Mouse (Mus musculus) megakaryocyte, embryonic 14.5 days (primary cell): ENCODE data around the gene Hnrnpc. TPM values are rescaled to one million over a fixed set of nuclear protein-coding genes. Genes with fewer than 3 reads are reported as not detected.
A peak's percentile ranks its signal among the peaks of the same experiment; 100 is the strongest.
"Not testable (repeated sequence)": the region's sequence is repeated elsewhere in the genome, so short reads cannot be mapped to it uniquely, and the experiment has no call there.

Experiments used
- H3K27me3 ChIP-seq: replicated peaks from 2 replicates; pipeline ENCODE3; 2012; ENCODE audit warnings: inconsistent platforms
- H3K36me3 ChIP-seq: replicated peaks from 2 replicates; pipeline ENCODE3; 2012; ENCODE audit warnings: low read length, inconsistent platforms, mixed read lengths
- H3K4me1 ChIP-seq: 2 replicates; pipeline ENCODE4 v1.6.1; 2012; ENCODE audit warnings: inconsistent platforms
- H3K4me3 ChIP-seq: replicated peaks from 2 replicates; pipeline ENCODE3; 2012; ENCODE audit warnings: moderate library complexity, mild to moderate bottlenecking, inconsistent platforms
- H3K9me3 ChIP-seq: 2 replicates; pipeline ENCODE4 v1.6.1; 2012; ENCODE audit warnings: inconsistent platforms
- FLI1 ChIP-seq: IDR thresholded peaks from 2 replicates; pipeline ENCODE4 v1.6.1; 2012; ENCODE audit warnings: low read length, inconsistent platforms, mixed read lengths
- GATA1 ChIP-seq: IDR thresholded peaks from 3 replicates; pipeline ENCODE4 v1.6.1; 2012; ENCODE audit warnings: mixed read lengths, low read length, inconsistent platforms, borderline replicate concordance
- polyA plus RNA-seq: library from polyadenylated mRNA; stranded (reverse); fragments of >175 nt; gene quantifications from 2 replicates; pipeline ENCODE4 v1.2.3, GENCODE M21; 2012; ENCODE audit warnings: low replicate concordance; ENCODE audit not compliant: insufficient read depth

Hnrnpc gene
- polyA plus RNA-seq, 1 experiment, result 32.3 TPM

DNA sequence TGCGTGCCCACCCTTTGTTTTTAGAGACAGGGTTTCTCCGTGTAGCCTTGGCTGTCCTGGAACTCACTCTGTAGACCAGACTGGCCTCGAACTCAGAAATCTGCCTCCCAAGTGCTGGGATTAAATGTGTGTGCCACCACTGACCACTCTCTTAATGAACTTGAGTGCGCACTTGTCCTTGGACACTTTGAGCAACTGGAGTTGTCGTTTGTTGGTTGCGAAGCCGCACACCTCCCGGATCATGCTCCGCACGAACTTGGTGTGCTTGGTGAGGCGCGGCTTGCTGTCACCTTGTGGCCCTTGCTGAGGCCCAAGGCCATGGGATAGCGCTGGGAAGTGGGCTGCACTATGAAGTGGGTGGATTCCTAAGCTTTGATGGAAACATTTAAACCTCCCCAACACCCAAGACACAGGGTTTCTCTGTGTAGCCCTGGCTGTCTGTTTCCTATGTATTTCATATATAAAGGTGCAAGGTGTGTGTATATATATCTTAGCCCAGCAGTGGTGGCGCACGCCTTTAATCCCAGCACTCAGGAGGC, 32.2 kb downstream of the Hnrnpc start:
- Histone ChIP-seq H3K4me1 (peaks cover 21% of the 10 kb centered on the region), H3K36me3 (peaks cover 56% of the 10 kb centered on the region), H3K9me3 (no peaks in the 10 kb centered on the region), H3K4me3 (no peak overlapping the region), H3K27me3 (no peaks in the 10 kb centered on the region)
- no peak for TF ChIP-seq GATA1
- TF ChIP-seq FLI1, result no peak

DNA sequence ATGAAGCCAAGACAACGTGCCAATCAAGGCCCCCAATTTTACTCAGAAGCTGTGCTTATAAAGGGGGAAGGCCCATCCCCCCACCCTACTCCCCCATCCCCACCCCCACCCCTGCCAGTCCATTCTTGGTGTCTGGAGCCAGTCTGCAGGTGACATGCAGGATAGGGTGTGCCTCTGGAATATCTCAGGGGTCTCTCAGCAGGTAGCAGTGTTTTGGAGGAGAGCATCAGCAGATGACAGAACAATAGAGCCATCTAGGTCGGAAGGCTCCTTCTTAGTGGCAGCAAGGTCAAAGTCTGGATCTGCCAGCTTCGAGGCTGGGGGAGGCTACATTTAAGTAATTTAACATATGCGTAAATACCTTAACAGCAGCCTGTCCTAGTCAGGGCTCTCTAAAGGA, 37.7 kb downstream of the Hnrnpc start:
- Histone ChIP-seq H3K4me3 (no peak overlapping the region), H3K9me3 (no peaks in the 10 kb centered on the region), H3K4me1 (peaks cover 14% of the 10 kb centered on the region), H3K36me3 (peaks cover 4% of the 10 kb centered on the region), H3K27me3 (peaks cover 8% of the 10 kb centered on the region)
- TF ChIP-seq FLI1 (no peak), GATA1 (no peak)

DNA sequence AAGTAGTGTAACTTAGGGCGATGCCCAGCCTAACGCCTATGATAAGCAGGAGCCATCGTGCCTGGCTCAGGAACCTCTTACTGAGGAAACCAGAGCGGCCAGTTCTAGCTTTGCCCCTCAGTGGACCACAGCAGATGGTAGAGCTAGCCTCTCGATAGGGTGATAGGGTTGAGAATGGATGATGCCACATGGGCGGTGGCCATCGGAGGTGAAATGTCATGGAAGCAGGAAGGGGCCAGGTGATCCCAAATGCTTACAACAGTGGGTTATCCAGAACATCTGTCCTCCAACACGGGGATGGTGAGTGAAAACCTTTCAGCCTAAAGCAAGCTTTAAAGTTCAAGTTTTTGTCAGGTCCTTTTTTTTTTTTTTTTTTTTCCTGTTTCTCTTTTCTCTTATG, 42.0 kb downstream of the Hnrnpc start:
- Histone ChIP-seq H3K4me1 (no peaks in the 10 kb centered on the region), H3K36me3 (no peaks in the 10 kb centered on the region), H3K9me3 (no peaks in the 10 kb centered on the region), H3K4me3 (no peak overlapping the region), H3K27me3 (peaks cover 8% of the 10 kb centered on the region)
- no peak for TF ChIP-seq FLI1
- no peak for TF ChIP-seq GATA1

DNA sequence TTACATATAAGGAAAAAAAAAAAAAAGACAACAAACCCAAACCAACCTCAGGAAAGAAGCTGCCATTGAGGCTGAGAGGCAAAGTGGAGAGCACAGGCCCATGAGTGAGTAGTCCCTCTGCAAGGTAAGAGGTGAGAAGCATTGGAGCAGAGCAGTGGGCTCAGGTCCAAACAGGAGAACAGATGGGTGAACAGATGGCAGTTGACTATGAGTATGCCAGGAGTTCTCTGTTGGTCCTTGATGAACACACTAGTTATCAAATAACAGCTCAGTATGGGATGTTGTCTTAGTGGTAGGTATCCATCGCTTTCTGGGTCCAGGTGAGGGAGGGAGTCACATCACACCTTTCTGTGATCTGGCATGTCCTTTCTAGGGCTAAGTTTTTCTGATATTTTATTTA, 43.0 kb downstream of the Hnrnpc start:
- Histone ChIP-seq H3K4me1 (no peaks in the 10 kb centered on the region), H3K4me3 (no peak overlapping the region), H3K36me3 (no peaks in the 10 kb centered on the region), H3K9me3 (no peaks in the 10 kb centered on the region), H3K27me3 (peaks cover 8% of the 10 kb centered on the region)
- TF ChIP-seq GATA1, result no peak
- TF ChIP-seq FLI1, result no peak

DNA sequence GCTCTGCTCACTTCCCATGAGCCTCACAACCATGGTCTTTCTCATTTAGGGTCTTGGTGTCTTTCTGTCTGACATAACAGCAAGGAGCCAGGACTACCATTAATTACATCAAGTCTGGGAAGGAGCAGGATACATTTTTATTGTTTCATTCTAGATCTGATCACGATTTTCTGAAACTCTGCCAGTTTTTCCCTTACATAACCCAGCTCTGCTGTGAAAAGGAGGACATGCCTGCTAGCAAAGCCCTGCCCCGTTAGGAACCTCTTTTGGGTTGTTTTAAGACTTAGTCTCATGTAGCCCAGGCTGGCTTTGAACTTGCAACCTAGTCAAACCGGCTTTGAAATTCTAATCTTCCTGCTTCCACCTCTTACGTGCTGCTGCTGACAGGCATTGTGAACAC, 43.8 kb downstream of the Hnrnpc start:
- H3K4me1 ChIP-seq, result no peaks in the 10 kb centered on the region
- H3K9me3 ChIP-seq, result no peaks in the 10 kb centered on the region
- peaks cover 8% of the 10 kb centered on the region for H3K27me3 ChIP-seq
- H3K4me3 ChIP-seq, result no peak overlapping the region
- TF ChIP-seq GATA1 (no peak), FLI1 (no peak)
- no peaks in the 10 kb centered on the region for H3K36me3 ChIP-seq

DNA sequence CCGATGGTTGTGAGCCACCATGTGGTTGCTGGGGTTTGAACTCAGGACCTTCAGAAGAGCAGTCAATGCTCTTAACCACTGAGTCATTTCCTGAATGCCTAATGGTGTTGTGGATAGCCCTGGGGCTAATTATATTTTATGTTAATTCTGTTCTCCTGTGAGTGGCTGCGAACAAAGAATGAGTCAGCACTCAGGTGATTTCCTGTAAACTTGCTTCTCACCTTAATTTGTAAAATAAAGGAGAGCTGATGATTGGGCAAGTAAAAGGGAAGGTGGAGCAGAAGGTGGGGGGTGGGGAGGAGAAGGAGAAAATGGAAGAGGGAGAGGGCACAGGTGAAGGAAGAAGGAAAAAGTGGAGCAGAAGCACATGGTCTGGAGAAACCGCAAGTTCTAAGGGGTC, 51.1 kb downstream of the Hnrnpc start:
- not testable (repeated sequence) for H3K9me3 ChIP-seq, H3K4me3 ChIP-seq, H3K36me3 ChIP-seq, H3K27me3 ChIP-seq
- H3K4me1 ChIP-seq, result peaks cover 11% of the 10 kb centered on the region

DNA sequence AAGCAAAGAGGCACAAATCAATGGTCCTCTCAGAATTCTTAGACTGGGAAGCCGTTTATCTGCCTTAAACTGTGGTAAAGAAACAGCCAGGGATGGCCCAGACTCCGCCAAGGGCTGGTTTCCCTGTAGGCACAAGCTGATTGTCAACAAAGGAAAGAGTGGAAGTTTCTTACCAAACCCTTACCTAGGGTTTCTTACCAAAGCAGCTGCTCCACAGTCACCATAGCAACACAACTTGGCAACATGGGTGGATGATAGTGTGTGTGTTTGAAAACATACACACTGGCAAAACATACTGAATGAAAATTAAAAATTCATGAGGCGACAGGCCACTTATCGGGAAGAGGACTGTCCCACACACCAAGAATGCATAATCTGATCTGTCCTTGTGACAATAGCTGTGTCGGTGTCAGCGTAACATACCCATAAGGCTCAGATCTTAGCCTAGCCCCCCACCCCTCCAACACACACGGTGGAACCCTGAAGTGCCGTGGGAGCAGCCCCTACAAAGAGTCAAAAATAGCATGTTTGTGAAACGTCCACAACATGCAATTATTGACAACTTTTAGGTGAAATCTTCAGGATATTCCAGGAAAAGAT, 57.8 kb downstream of the Hnrnpc start:
- H3K4me3 ChIP-seq, result no peak overlapping the region
- peaks cover 1% of the 10 kb centered on the region for H3K27me3 ChIP-seq
- TF ChIP-seq GATA1, result no peak
- no peaks in the 10 kb centered on the region for H3K9me3 ChIP-seq
- H3K36me3 ChIP-seq, result no peaks in the 10 kb centered on the region
- peaks cover 50% of the 10 kb centered on the region for H3K4me1 ChIP-seq

DNA sequence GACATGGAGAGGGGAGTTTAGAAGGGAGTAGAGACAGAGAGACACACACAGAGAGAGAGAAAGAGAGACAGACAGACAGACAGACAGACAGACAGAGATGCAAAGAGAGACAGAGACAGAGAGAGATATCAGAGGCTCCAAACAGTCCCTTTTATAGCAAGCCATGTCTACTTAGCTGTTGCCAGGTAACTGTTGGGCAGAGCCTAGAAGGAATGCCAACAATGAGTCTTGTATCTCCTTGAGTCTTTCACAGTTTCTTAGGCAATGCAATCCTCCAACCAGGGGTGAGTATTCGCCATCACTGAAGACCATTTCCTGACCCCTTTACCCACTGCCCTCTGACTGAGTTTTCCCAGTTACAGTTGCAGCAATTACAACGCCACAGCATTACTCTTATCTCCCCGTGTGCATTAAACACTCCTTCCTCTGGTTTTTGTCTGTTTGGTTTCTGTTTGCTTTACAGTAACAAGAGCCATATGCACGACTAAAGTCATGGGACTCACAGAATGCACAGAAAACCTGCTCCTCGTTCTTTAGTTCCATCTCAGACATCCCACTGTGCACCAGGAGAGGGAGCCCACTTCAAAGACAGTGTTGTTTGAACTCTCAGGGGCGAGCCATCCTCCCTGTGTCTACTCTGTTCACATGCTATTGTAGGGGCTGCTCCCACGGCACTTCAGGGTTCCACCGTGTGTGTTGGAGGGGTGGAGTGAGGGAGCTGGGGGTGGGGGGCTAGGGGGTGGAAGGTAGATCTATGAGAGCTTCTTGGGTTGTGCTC, 58.7 kb downstream of the Hnrnpc start:
- Histone ChIP-seq H3K9me3 (no peaks in the 10 kb centered on the region), H3K36me3 (no peaks in the 10 kb centered on the region), H3K4me3 (peak overlapping the region; percentile 86), H3K4me1 (peaks cover 46% of the 10 kb centered on the region), H3K27me3 (peaks cover 1% of the 10 kb centered on the region)
- TF ChIP-seq GATA1 (peak; percentile 74; the same call in 1 of the 3 replicates), FLI1 (no peak)

DNA sequence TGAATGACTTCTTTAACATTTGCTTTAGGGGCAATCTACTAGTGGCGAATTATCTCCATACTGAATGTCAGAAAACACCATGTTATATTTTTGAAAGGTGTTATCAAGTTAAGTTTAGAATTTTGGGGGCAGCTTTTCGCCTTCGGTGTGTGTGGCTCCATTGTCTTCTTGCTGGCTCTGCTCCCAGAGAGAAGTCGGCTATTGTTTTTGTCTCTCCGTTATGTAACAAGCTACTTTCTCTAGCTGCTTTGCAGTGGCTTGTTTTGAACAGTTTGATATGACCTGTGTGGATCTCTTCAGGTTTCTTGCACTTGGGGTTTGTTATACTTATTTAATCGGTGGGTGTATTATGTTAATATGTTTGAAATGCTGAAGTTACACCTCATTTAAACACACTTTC, 60.4 kb downstream of the Hnrnpc start:
- Histone ChIP-seq H3K9me3 (no peaks in the 10 kb centered on the region), H3K4me3 (no peak overlapping the region), H3K27me3 (peaks cover 4% of the 10 kb centered on the region), H3K36me3 (no peaks in the 10 kb centered on the region), H3K4me1 (peaks cover 46% of the 10 kb centered on the region)
- TF ChIP-seq GATA1 (no peak), FLI1 (no peak)

DNA sequence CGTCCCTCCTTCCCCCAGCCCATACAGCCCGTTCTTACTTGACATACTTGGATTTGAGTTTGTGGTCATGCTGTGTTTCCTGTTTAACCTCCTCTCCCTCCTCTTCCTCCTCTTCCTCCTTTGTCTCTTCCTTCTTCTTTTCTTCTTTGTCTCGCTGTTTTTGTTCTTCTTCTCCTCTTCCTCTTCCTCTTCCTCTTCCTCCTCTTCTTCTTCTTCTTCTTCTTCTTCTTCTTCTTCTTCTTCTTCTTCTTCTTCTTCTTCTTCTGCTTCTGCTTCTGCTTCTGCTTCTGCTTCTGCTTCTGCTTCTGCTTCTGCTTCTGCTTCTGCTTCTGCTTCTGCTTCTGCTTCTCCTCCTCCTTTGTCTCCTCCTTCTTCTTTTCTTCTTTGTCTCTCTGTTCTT, 61.5 kb downstream of the Hnrnpc start, which contains the start of gene Olfr221:
Olfr221 (minus strand) TSS at position 101 of the 400 bp plus-strand sequence.
- Histone ChIP-seq H3K4me1 (peaks cover 46% of the 10 kb centered on the region), H3K4me3 (peak within 1 kb of the TSS; percentile 8)
- H3K9me3 ChIP-seq, H3K27me3 ChIP-seq, H3K36me3 ChIP-seq: not testable (repeated sequence)

DNA sequence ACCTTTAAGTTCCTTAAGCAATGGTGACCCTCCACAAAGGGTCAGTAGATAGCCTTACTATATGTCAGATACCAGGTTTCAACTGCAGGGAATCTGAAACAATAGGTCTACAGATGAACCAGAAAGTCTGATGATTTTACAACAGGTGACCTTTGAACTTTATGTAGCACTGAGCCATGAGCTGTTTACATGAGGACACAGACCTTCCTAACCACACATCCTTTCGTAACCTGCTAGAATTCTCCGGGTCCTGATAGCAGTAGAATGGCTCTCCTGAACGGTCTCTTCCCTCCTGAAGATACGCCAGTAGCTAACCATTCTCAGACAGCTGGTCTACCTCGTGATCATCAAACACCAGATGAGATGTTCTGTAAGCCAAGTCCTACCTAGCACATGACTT, 64.5 kb downstream of the Hnrnpc start:
- Histone ChIP-seq H3K9me3 (peaks cover 5% of the 10 kb centered on the region; the same call in 1 of the 2 replicates), H3K36me3 (no peaks in the 10 kb centered on the region), H3K4me3 (no peak overlapping the region), H3K27me3 (peaks cover 10% of the 10 kb centered on the region), H3K4me1 (peaks cover 21% of the 10 kb centered on the region)
- TF ChIP-seq GATA1 (no peak), FLI1 (no peak)
